Mouse (Mus musculus) MEL (cell line): Measurements from ENCODE around the gene Pank4. TPM values are rescaled to one million over a fixed set of nuclear protein-coding genes. Genes with fewer than 3 reads are reported as not detected.

ENCODE experiments used
- DNase-seq: peaks from one replicate; pipeline ENCODE4 v3.0.0; 2011; ENCODE audit warnings: low read depth, low spot score
- H3K27ac ChIP-seq: 2 replicates; pipeline ENCODE4 v1.5.1; 2012; ENCODE audit warnings: low read depth, mild to moderate bottlenecking, control low read depth, low read length, moderate library complexity; ENCODE audit not compliant: control insufficient read depth
- H3K27me3 ChIP-seq, 2 experiments: fragments of 150-350 bp in 1 of 2; sonication (generic) in 1 of 2; 2 replicates each; pipeline ENCODE4 v1.6.1; 2012; ENCODE audit warnings: low read length in 2 of 2, mild to moderate bottlenecking in 2 of 2, improper control_type of control experiment in 1 of 2, moderate library complexity in 1 of 2; ENCODE audit not compliant: insufficient read depth in 2 of 2, control insufficient read depth in 1 of 2
- H3K36me3 ChIP-seq, 2 experiments: 2 replicates each; pipeline ENCODE4 v1.6.1; 2012 to 2014; ENCODE audit warnings: low read length in 2 of 2, improper control_type of control experiment in 1 of 2, inconsistent platforms in 1 of 2, mild to moderate bottlenecking in 1 of 2; ENCODE audit not compliant: insufficient read depth in 2 of 2, control insufficient read depth in 1 of 2
- H3K4me1 ChIP-seq, 2 experiments: fragments of 150-350 bp in 1 of 2; sonication (generic) in 1 of 2; 2 replicates each; pipeline ENCODE4 v1.6.1; 2012; ENCODE audit warnings: low read length in 2 of 2, improper control_type of control experiment in 1 of 2, mild to moderate bottlenecking in 1 of 2; ENCODE audit not compliant: insufficient read depth in 2 of 2, control insufficient read depth in 1 of 2
- H3K4me3 ChIP-seq, 2 experiments: fragments of 150-350 bp in 1 of 2; sonication (generic) in 1 of 2; 2 replicates each; pipeline ENCODE4 v1.5.1; 2012; ENCODE audit warnings: low read depth in 2 of 2, low read length in 2 of 2, mild to moderate bottlenecking in 2 of 2, moderate library complexity in 2 of 2, control low read depth in 1 of 2, improper control_type of control experiment in 1 of 2; ENCODE audit not compliant: control insufficient read depth in 1 of 2, insufficient read depth in 1 of 2
- H3K79me2 ChIP-seq: 2 replicates; pipeline ENCODE4 v1.6.1; 2012; ENCODE audit warnings: mild to moderate bottlenecking, low read length, moderate library complexity; ENCODE audit not compliant: control insufficient read depth, poor library complexity, insufficient read depth
- H3K9ac ChIP-seq: 2 replicates; pipeline ENCODE4 v1.6.1; 2012; ENCODE audit warnings: low read depth, mild to moderate bottlenecking, control low read depth, low read length, moderate library complexity; ENCODE audit not compliant: control insufficient read depth, poor library complexity, severe bottlenecking
- H3K9me3 ChIP-seq: fragments of 150-350 bp; sonication (generic); replicated peaks from 2 replicates; pipeline ENCODE4 v1.6.1; 2012; ENCODE audit warnings: mild to moderate bottlenecking, low read length, improper control_type of control experiment, moderate library complexity; ENCODE audit not compliant: insufficient read depth
- BHLHE40 ChIP-seq: IDR thresholded peaks from 2 replicates; pipeline ENCODE4 v1.6.1; 2012; ENCODE audit warnings: low read depth, mild to moderate bottlenecking, inconsistent platforms, low read length, improper control_type of control experiment, borderline replicate concordance
- E2F4 ChIP-seq: IDR thresholded peaks from 2 replicates; pipeline ENCODE4 v1.6.1; 2011; ENCODE audit warnings: low read depth, low read length, improper control_type of control experiment, borderline replicate concordance
- ELF1 ChIP-seq: IDR thresholded peaks from 2 replicates; pipeline ENCODE4 v1.6.1; 2014; ENCODE audit warnings: low read depth, mild to moderate bottlenecking, inconsistent platforms, low read length, improper control_type of control experiment, moderate library complexity
- EP300 ChIP-seq, 2 experiments: IDR thresholded peaks; 2 replicates each; pipeline ENCODE4 v1.6.1; 2011; ENCODE audit warnings: improper control_type of control experiment in 2 of 2, low read length in 2 of 2, low read depth in 1 of 2, mild to moderate bottlenecking in 1 of 2
- ETS1 ChIP-seq: IDR thresholded peaks from 2 replicates; pipeline ENCODE4 v1.6.1; 2012; ENCODE audit warnings: low read depth, mild to moderate bottlenecking, inconsistent platforms, low read length, improper control_type of control experiment, moderate library complexity
- HCFC1 ChIP-seq: IDR thresholded peaks from 2 replicates; pipeline ENCODE4 v1.6.1; 2012; ENCODE audit warnings: low read depth, mild to moderate bottlenecking, inconsistent platforms, low read length, improper control_type of control experiment, moderate library complexity
- MAFK ChIP-seq: IDR thresholded peaks from 2 replicates; pipeline ENCODE4 v1.6.1; 2011; ENCODE audit warnings: low read depth, mild to moderate bottlenecking, low read length, improper control_type of control experiment, borderline replicate concordance
- MAZ ChIP-seq: IDR thresholded peaks from 2 replicates; pipeline ENCODE4 v1.6.1; 2012; ENCODE audit warnings: low read depth, mild to moderate bottlenecking, inconsistent platforms, low read length, improper control_type of control experiment
- MXI1 ChIP-seq: IDR thresholded peaks from 2 replicates; pipeline ENCODE4 v1.6.1; 2011; ENCODE audit warnings: mild to moderate bottlenecking, low read depth, low read length, improper control_type of control experiment
- MYB ChIP-seq: IDR thresholded peaks from 2 replicates; pipeline ENCODE4 v1.6.1; 2011; ENCODE audit warnings: mild to moderate bottlenecking, low read depth, low read length, improper control_type of control experiment
- MYC ChIP-seq: IDR thresholded peaks from 2 replicates; pipeline ENCODE4 v1.6.1; 2011; ENCODE audit warnings: low read depth, mild to moderate bottlenecking, low read length, improper control_type of control experiment, moderate library complexity
- NELFE ChIP-seq: IDR thresholded peaks from 2 replicates; pipeline ENCODE4 v1.6.1; 2011; ENCODE audit warnings: low read depth, low read length, improper control_type of control experiment
- NRF1 ChIP-seq: IDR thresholded peaks from 2 replicates; pipeline ENCODE4 v1.6.1; 2014; ENCODE audit warnings: low read depth, mild to moderate bottlenecking, inconsistent platforms, low read length, improper control_type of control experiment, moderate library complexity; ENCODE audit not compliant: poor library complexity, insufficient read depth, severe bottlenecking
- POLR2A ChIP-seq, 2 experiments: IDR thresholded peaks; 2 replicates each; pipeline ENCODE4 v1.6.1; 2011 to 2012; ENCODE audit warnings: low read length in 2 of 2, mild to moderate bottlenecking in 2 of 2, control low read depth in 1 of 2, improper control_type of control experiment in 1 of 2, low read depth in 1 of 2, moderate library complexity in 1 of 2; ENCODE audit not compliant: control insufficient read depth in 1 of 2, insufficient read depth in 1 of 2, poor library complexity in 1 of 2
- POLR2AphosphoS2 ChIP-seq: IDR thresholded peaks from 2 replicates; pipeline ENCODE4 v1.6.1; 2011; ENCODE audit warnings: low read length, improper control_type of control experiment
- POLR2AphosphoS5 ChIP-seq: IDR thresholded peaks from 2 replicates; pipeline ENCODE4 v1.6.1; 2012; ENCODE audit warnings: low read depth, borderline replicate concordance, mild to moderate bottlenecking, inconsistent platforms, low read length, moderate library complexity, mixed read lengths
- RCOR1 ChIP-seq: IDR thresholded peaks from 2 replicates; pipeline ENCODE4 v1.6.1; 2012; ENCODE audit warnings: low read depth, mild to moderate bottlenecking, inconsistent platforms, low read length, improper control_type of control experiment
- SIN3A ChIP-seq: IDR thresholded peaks from 2 replicates; pipeline ENCODE4 v1.6.1; 2012; ENCODE audit warnings: low read length, improper control_type of control experiment, inconsistent platforms
- TAL1 ChIP-seq: IDR thresholded peaks from 2 replicates; pipeline ENCODE4 v1.6.1; 2012; ENCODE audit warnings: mild to moderate bottlenecking, inconsistent platforms, low read length, moderate library complexity, mixed read lengths
- TBP ChIP-seq: IDR thresholded peaks from 2 replicates; pipeline ENCODE4 v1.8.0; 2011; ENCODE audit warnings: low read depth, low read length, improper control_type of control experiment
- TCF12 ChIP-seq: IDR thresholded peaks from 2 replicates; pipeline ENCODE4 v1.6.1; 2014; ENCODE audit warnings: low read depth, mild to moderate bottlenecking, inconsistent platforms, low read length, improper control_type of control experiment, moderate library complexity
- USF2 ChIP-seq, 2 experiments: IDR thresholded peaks; 2 replicates each; pipeline ENCODE4 v1.6.1; 2011 to 2012; ENCODE audit warnings: improper control_type of control experiment in 2 of 2, low read length in 2 of 2, borderline replicate concordance in 1 of 2, inconsistent platforms in 1 of 2, low read depth in 1 of 2, mild to moderate bottlenecking in 1 of 2; ENCODE audit not compliant: insufficient read depth in 1 of 2
- ZMIZ1 ChIP-seq: IDR thresholded peaks from 2 replicates; pipeline ENCODE4 v1.6.1; 2012; ENCODE audit warnings: low read depth, mild to moderate bottlenecking, inconsistent platforms, low read length, improper control_type of control experiment, moderate library complexity
- polyA plus RNA-seq, 2 experiments: library from polyadenylated mRNA; stranded (reverse) in 1 of 2; unstranded in 1 of 2; fragments of >175 nt in 1 of 2; fragments of >200 nt in 1 of 2; gene quantifications; 2 replicates each; pipeline versions ENCODE4 v1.2.1 to v1.2.4; 2012; ENCODE audit warnings: low replicate concordance in 2 of 2, low read depth in 1 of 2; ENCODE audit not compliant: insufficient read length in 2 of 2, insufficient read depth in 1 of 2, missing spikeins in 1 of 2
- total RNA-seq: library from RNA; depleted of rRNA; stranded (reverse); fragments of 300-350 nt; gene quantifications from 2 replicates; pipeline ENCODE4 v1.2.3, GENCODE M21; 2012

The Pank4 gene
- total and polyA plus RNA-seq, 3 experiments, result 38.4 to 55.5 TPM; not detected in 1

GRCm38 (mm10) chr4:154941831-154942230 lies 22.1 kb upstream of the Pank4 start (continued):
- no peak for TF ChIP-seq USF2 (IDR thresholded peaks at IDR 0.05; ENCODE audit: borderline replicate concordance in 1 of 2, insufficient read depth in 1 of 2, low read depth in 1 of 2, low read length in 2 of 2)

GRCm38 (mm10) chr4:154942632-154943322 lies 21.1 kb upstream of the Pank4 start:
- H3K27me3 ChIP-seq, result no peaks in the 10 kb centered on the region
- peak overlapping the region; percentile 79 for H3K27ac ChIP-seq
- TF ChIP-seq RCOR1 (0 out of 2 replicates have a peak, but pooled peaks have one; percentile 47), POLR2A (IDR thresholded peaks at IDR 0.05; ENCODE audit: control insufficient read depth in 1 of 2, insufficient read depth in 1 of 2, low read depth in 1 of 2, low read length in 2 of 2, poor library complexity in 1 of 2) (peak; percentile 100), ETS1 (peak; percentile 99), MYC (peak; percentile 54; the same call in 1 of the 2 replicates), POLR2AphosphoS5 (peak; percentile 99), HCFC1 (peak; percentile 80), SIN3A (peak; percentile 75; the same call in 1 of the 2 replicates), NRF1 (no peak), MAZ (peak; percentile 82), TAL1 (no peak), E2F4 (no peak), ELF1 (no peak), MAFK (peak; percentile 64; the same call in 1 of the 2 replicates), ZMIZ1 (peak; percentile 100), TCF12 (no peak; the same call in none of the 2 replicates), BHLHE40 (0 out of 2 replicates have a peak, but pooled peaks have one; percentile 29), EP300 (IDR thresholded peaks at IDR 0.05; ENCODE audit: low read depth in 1 of 2, low read length in 2 of 2) (peak in 1 of 2 experiments; percentile 38; a peak in 1 of 4 replicates), POLR2AphosphoS2 (peak; percentile 100), MYB (peak; percentile 68), NELFE (peak; percentile 97), MXI1 (no peak), TBP (peak; percentile 99)
- H3K36me3 ChIP-seq, result peaks cover 0 to 7% of the 10 kb centered on the region in 2 experiments; a peak in 2 of 4 replicates
- H3K9me3 ChIP-seq, result no peaks in the 10 kb centered on the region
- DNase-seq, result peak; percentile 92
- no peaks in the 10 kb centered on the region for H3K79me2 ChIP-seq
- peaks cover 0 to 21% of the 10 kb centered on the region in 2 experiments; a peak in 3 of 4 replicates for H3K4me1 ChIP-seq
- peak overlapping the region; percentile 77 for H3K9ac ChIP-seq
- H3K4me3 ChIP-seq, result peak overlapping the region; percentile 42 to 56
